Mouse (Mus musculus) small intestine, adult 2 months (tissue): ENCODE data around the gene Etv5. TPM values are rescaled to one million over a fixed set of nuclear protein-coding genes. Genes with fewer than 3 reads are reported as not detected.
A peak's percentile ranks its signal among the peaks of the same experiment; 100 is the strongest.
"Not testable (repeated sequence)": the region's sequence is repeated elsewhere in the genome, so short reads cannot be mapped to it uniquely, and the experiment has no call there.

Source experiments
- H3K27ac ChIP-seq: fragments of 200-500 bp; 2 replicates; pipeline ENCODE4 v1.5.1; 2012; ENCODE audit warnings: low read depth, low read length, control low read depth, inconsistent platforms; ENCODE audit not compliant: insufficient read depth
- H3K27me3 ChIP-seq: fragments of 200-500 bp; 2 replicates; pipeline ENCODE4 v1.6.1; 2012; ENCODE audit warnings: mild to moderate bottlenecking, moderate library complexity, low read length, inconsistent platforms; ENCODE audit not compliant: control insufficient read depth, insufficient read depth
- H3K36me3 ChIP-seq: fragments of 200-500 bp; 2 replicates; pipeline ENCODE4 v1.6.1; 2012; ENCODE audit warnings: mild to moderate bottlenecking, low read length, control low read depth, inconsistent platforms; ENCODE audit not compliant: control insufficient read depth, insufficient read depth
- H3K4me1 ChIP-seq: fragments of 200-500 bp; 2 replicates; pipeline ENCODE4 v1.6.1; 2012; ENCODE audit warnings: low read length, inconsistent platforms, mixed read lengths; ENCODE audit not compliant: control insufficient read depth, insufficient read depth, insufficient read length
- H3K4me3 ChIP-seq: fragments of 200-500 bp; 2 replicates; pipeline ENCODE4 v1.5.1; 2012; ENCODE audit warnings: low read depth, mild to moderate bottlenecking, control low read depth, inconsistent platforms, low read length, moderate library complexity
- CTCF ChIP-seq: fragments of 200-500 bp; IDR thresholded peaks from 2 replicates; pipeline ENCODE4 v1.5.1; 2012; ENCODE audit warnings: low read depth, mild to moderate bottlenecking, control low read depth, inconsistent platforms, low read length, moderate library complexity, mixed read lengths; ENCODE audit not compliant: insufficient replicate concordance, insufficient read length; ENCODE audit errors: extremely low read depth
- POLR2A ChIP-seq: fragments of 200-500 bp; IDR thresholded peaks from 2 replicates; pipeline ENCODE4 v1.6.1; 2012; ENCODE audit warnings: low read depth, mild to moderate bottlenecking, control low read depth, inconsistent platforms, low read length, moderate library complexity
- WGBS: fragments of 180-500 bp; shearing (Covaris S2); methylation state at CpG from one replicate; pipeline ENCODE4 v1.1.7; 2018; 5-methylcytosine and 5-hydroxymethylcytosine counted together
- polyA plus RNA-seq: library from polyadenylated mRNA; depleted of rRNA; stranded (reverse); fragments of >200 nt; gene quantifications from 2 replicates; pipeline ENCODE4 v1.2.3, GENCODE M21; 2012

Gene Etv5
- polyA plus RNA-seq, 1 experiment = 2.5 TPM

DNA sequence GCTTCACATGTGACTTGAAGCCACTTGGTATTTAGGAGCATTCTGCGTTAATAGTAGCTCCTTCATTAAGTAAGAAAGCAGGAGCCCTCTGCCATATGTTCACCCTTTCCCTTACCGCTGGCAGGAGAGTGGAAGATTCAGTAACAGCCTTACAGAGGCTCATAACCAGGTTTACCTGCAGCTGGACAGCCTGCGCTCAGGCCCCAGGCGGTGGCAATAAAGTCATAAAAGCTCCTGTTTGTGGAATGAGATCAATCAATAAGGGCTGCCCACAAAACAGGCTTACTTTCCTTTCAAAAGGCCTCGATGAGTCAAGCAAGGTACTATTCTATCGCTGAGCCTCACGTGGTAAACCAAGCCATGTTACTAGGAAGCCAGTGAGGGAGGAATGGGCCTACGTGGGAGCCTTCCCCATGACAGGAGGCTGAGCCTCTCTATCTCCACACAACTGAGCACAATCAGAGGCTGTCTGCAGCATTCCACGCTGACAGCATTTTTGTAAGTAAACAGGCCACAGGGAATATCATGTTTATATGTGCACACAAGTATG, 49.1 kb downstream of the Etv5 start:
- H3K27me3 ChIP-seq = no peaks in the 10 kb centered on the region
- H3K4me3 ChIP-seq = no peak overlapping the region
- 32% methylated on average over 9 of the region's 9 CpGs for WGBS
- TF ChIP-seq POLR2A (no peak), CTCF (no peak)
- no peaks in the 10 kb centered on the region for H3K36me3 ChIP-seq
- peaks cover 3% of the 10 kb centered on the region for H3K4me1 ChIP-seq
- H3K27ac ChIP-seq = 0 out of 2 replicates have a peak overlapping the region, but pooled peaks have one; percentile 9

DNA sequence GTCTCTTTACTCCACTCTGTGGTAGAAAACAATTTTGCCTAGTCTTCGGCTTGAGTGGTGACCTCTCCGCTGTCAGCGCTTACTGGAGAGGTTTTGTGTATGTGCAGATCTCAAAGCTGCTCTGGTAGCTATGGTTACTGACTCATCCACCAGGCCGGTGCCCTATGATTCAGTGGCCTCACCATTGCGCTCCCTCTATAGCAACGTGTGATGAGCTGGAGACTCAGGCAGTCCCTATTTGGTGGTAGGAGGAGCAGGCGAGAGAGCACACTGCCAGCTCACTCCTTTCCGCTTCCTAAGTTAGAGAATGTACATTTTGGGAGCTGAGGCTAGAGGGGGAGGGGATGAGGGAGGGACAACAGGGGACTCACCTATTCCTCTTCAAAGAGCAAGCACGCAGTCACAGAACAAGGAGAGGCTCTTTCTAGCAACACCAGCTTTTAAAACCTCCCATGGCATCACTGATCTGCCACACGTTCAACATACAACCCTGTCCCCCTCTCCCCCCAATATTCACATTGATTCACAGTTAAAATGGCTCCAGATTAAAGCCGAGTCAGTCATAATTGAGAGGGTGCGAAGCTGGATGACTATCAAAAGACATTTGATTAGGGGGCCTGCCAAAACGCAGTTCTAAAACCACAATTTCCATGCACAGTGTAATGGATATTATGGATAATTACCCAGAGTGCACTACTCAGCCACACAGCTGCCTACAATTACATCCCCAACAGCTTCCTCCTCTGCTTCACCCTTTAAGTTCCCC, 50.2 kb downstream of the Etv5 start:
- 77% methylated on average over 13 of the region's 13 CpGs for WGBS
- Histone ChIP-seq H3K27me3 (no peaks in the 10 kb centered on the region), H3K4me1 (no peaks in the 10 kb centered on the region), H3K4me3 (no peak overlapping the region), H3K36me3 (no peaks in the 10 kb centered on the region), H3K27ac (no peak overlapping the region)
- TF ChIP-seq POLR2A (no peak), CTCF (no peak)

DNA sequence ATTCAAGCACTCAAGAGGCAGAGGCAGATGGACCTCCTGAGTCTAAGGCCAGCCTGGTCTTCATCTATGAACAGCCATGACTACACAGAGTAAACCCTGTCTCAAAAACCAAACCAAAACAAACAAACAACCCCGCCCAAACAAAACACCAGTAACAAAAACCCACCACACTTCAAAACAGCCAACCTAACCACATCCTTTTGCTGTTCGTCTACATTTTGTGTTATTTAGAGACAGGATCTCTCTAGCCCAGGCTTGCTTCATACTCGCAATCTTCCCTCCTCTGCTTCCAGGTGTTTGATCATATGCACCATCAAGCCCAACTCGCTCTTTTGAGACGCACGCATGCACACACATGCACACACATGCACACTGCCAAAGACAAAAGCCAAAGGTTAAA, 51.8 kb downstream of the Etv5 start:
- Histone ChIP-seq H3K27me3 (no peaks in the 10 kb centered on the region), H3K4me1 (no peaks in the 10 kb centered on the region), H3K4me3 (no peak overlapping the region), H3K27ac (no peak overlapping the region), H3K36me3 (no peaks in the 10 kb centered on the region)
- WGBS = 91% methylated on average over 6 of the region's 6 CpGs
- TF ChIP-seq POLR2A = no peak
- no peak for TF ChIP-seq CTCF

DNA sequence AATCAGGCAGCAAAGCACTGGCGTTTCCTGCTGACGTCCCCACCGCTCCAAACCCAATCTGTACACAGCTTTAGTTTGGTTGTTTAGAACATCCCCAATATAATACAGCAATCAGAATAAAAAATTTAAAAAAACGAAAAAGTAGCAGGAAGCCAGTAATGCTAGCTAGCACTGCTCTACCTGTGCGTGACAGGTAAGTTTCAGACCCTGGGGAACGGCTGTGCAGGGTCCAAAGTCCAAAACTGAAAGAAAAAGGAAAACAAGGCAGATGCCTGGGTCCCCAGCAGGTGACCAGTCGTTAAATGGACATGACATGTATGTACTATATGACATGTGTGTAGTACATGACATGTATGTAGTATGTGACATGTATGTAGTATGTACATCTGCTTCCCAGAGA, 57.5 kb downstream of the Etv5 start:
- H3K4me1 ChIP-seq, H3K27ac ChIP-seq, H3K27me3 ChIP-seq, H3K36me3 ChIP-seq, H3K4me3 ChIP-seq: not testable (repeated sequence)
- WGBS = 48% methylated on average over 6 of the region's 7 CpGs

DNA sequence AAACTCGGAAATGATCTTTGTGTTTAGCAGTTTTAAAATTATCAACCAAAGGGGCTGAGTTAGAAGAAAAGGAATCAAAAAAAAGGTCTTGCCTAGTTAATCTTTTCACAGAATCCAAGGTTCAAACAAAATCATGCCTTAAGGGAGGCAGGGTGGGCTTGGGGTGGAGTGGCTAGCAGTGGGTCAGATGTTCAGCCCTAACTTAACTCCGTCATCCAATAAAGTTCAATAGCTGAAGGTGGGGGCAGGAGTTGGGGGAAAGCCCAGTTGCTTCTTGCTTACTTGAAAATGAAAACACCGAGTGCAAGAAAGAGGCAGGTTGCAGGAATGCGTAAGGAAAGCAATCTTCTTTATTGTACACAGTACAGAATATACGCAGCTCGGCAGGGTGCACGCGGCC, 58.5 kb downstream of the Etv5 start:
- H3K4me1 ChIP-seq = no peaks in the 10 kb centered on the region
- no peak overlapping the region for H3K4me3 ChIP-seq
- TF ChIP-seq CTCF (no peak), POLR2A (no peak)
- 90% methylated on average over 8 of the region's 8 CpGs for WGBS
- H3K27ac ChIP-seq = no peak overlapping the region
- H3K27me3 ChIP-seq = no peaks in the 10 kb centered on the region
- H3K36me3 ChIP-seq = no peaks in the 10 kb centered on the region

DNA sequence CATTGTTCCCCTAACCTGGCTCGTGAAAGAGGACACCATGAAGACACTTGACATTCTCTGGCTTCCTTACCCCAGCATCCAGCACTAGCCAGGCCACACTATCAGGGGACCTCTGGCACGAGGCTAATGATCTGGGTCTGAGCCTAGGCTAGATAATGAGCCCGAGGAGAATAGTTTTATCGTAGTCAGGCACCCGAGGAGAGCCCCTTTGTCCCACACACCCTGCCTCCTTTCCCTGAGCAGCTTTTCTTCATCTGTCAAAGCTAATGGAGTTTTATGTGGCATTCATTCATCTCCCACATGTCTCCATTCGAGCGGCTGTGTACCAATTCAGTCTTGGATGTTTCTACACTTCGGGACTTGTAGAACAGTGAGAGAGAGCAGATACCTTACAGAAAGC, 59.5 kb downstream of the Etv5 start:
- no peaks in the 10 kb centered on the region for H3K27me3 ChIP-seq
- no peak for TF ChIP-seq CTCF
- no peak for TF ChIP-seq POLR2A
- H3K36me3 ChIP-seq = no peaks in the 10 kb centered on the region
- no peak overlapping the region for H3K4me3 ChIP-seq
- 82% methylated on average over 8 of the region's 8 CpGs for WGBS
- no peaks in the 10 kb centered on the region for H3K4me1 ChIP-seq
- no peak overlapping the region for H3K27ac ChIP-seq

DNA sequence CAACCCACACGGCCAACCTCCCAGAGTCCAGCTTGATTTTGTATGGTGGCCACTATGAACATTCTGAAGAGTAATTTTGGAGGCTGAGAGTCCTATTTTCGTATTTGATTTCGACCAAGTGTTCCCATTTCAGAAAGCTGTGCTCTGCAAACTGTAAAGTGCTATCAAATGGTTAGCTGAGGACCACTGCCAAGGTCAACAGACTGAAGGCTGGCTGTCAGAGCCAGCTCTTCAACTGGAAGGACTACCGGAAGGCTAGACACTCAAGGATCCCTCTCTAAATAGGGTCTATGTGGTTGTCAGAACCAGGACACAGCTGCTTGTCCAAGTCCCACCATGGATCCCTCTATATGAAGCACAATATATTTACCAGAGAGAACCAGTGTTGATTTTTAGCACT, 60.2 kb downstream of the Etv5 start:
- 85% methylated on average over 4 of the region's 4 CpGs for WGBS
- Histone ChIP-seq H3K27ac (no peak overlapping the region), H3K4me3 (no peak overlapping the region), H3K36me3 (no peaks in the 10 kb centered on the region), H3K27me3 (no peaks in the 10 kb centered on the region), H3K4me1 (no peaks in the 10 kb centered on the region)
- TF ChIP-seq POLR2A (no peak), CTCF (no peak)
